Mouse (Mus musculus) forebrain, embryonic 13.5 days (tissue): Measurements from ENCODE around the gene Galntl6. TPM values are rescaled to one million over a fixed set of nuclear protein-coding genes. Genes with fewer than 3 reads are reported as not detected.

Experiments
- ATAC-seq: fragments of 200-750 bp; cut with Nextera tagmentation; 2 replicates; pipeline ENCODE4 v1.8.0; 2017
- H3K27ac ChIP-seq: fragments of 300-500 bp; sonication (generic); 2 replicates; pipeline ENCODE4 v1.5.1; 2015; ENCODE audit warnings: inconsistent platforms, mild to moderate bottlenecking, moderate library complexity
- H3K27me3 ChIP-seq: fragments of 300-500 bp; sonication (generic); 2 replicates; pipeline ENCODE4 v1.6.1; 2015; ENCODE audit warnings: mild to moderate bottlenecking, inconsistent platforms
- H3K36me3 ChIP-seq: fragments of 300-500 bp; sonication (generic); 2 replicates; pipeline ENCODE4 v1.6.1; 2015; ENCODE audit warnings: mild to moderate bottlenecking, inconsistent platforms; ENCODE audit not compliant: poor library complexity, severe bottlenecking
- H3K4me1 ChIP-seq: fragments of 300-500 bp; sonication (generic); 2 replicates; pipeline ENCODE4 v1.6.1; 2015; ENCODE audit warnings: inconsistent platforms
- H3K4me2 ChIP-seq: fragments of 300-500 bp; sonication (generic); 2 replicates; pipeline ENCODE4 v1.6.1; 2015; ENCODE audit warnings: inconsistent platforms, mild to moderate bottlenecking, moderate library complexity
- H3K4me3 ChIP-seq: fragments of 300-500 bp; sonication (generic); 2 replicates; pipeline ENCODE4 v1.5.1; 2015; ENCODE audit warnings: mild to moderate bottlenecking, inconsistent platforms
- H3K9ac ChIP-seq: fragments of 300-500 bp; sonication (generic); 2 replicates; pipeline ENCODE4 v1.6.1; 2015; ENCODE audit warnings: mild to moderate bottlenecking, inconsistent platforms
- H3K9me3 ChIP-seq: fragments of 300-500 bp; sonication (generic); replicated peaks from 2 replicates; pipeline ENCODE4 v1.6.1; 2016; ENCODE audit warnings: inconsistent platforms
- WGBS: fragments of 180-500 bp; shearing (Covaris S2); methylation state at CpG from one replicate; pipeline ENCODE4 v1.1.7; 2015; 5-methylcytosine and 5-hydroxymethylcytosine counted together
- polyA plus RNA-seq: library from polyadenylated mRNA; unstranded; fragments of >200 nt; fragmentation: Nextera tagmentation; extraction: Ambion mirVana; gene quantifications from 2 replicates; pipeline ENCODE4 v1.2.1, GENCODE M21; 2015

Galntl6 gene
- polyA plus RNA-seq, 1 experiment from 2014 or later: 2.5 TPM

- Histone ChIP-seq H3K9ac (no peak overlapping the region), H3K4me2 (no peak overlapping the region), H3K4me3 (no peak overlapping the region), H3K27ac (no peak overlapping the region), H3K4me1 (no peaks in the 10 kb centered on the region), H3K36me3 (no peaks in the 10 kb centered on the region), H3K9me3 (no peaks in the 10 kb centered on the region), H3K27me3 (no peaks in the 10 kb centered on the region)
- 64% methylated on average over 4 of the region's 4 CpGs for WGBS
- no peak for ATAC-seq
Measured at GRCm38 (mm10) chr8:57890159-57890558, 1022.3 kb downstream of the Galntl6 start.

GRCm38 (mm10) chr8:57888831-57889230, 1023.6 kb downstream of the Galntl6 start:
- H3K9me3 ChIP-seq: no peaks in the 10 kb centered on the region; the same call in 1 of the 2 replicates
- H3K4me3 ChIP-seq: no peak overlapping the region
- no peaks in the 10 kb centered on the region for H3K27me3 ChIP-seq
- no peak for ATAC-seq
- no peak overlapping the region for H3K27ac ChIP-seq
- no peak overlapping the region for H3K9ac ChIP-seq
- no peaks in the 10 kb centered on the region for H3K4me1 ChIP-seq
- no peak overlapping the region for H3K4me2 ChIP-seq
- H3K36me3 ChIP-seq: no peaks in the 10 kb centered on the region

GRCm38 (mm10) chr8:57879452-57879851, 1033.0 kb downstream of the Galntl6 start:
- Histone ChIP-seq H3K9ac (no peak overlapping the region), H3K27ac (no peak overlapping the region), H3K36me3 (no peaks in the 10 kb centered on the region), H3K9me3 (no peaks in the 10 kb centered on the region; the same call in 1 of the 2 replicates), H3K27me3 (no peaks in the 10 kb centered on the region), H3K4me2 (no peak overlapping the region), H3K4me1 (no peaks in the 10 kb centered on the region), H3K4me3 (no peak overlapping the region)
- WGBS: 54% methylated on average over 11 of the region's 11 CpGs
- peak; percentile 55 for ATAC-seq

- H3K4me1 ChIP-seq: no peaks in the 10 kb centered on the region
- H3K36me3 ChIP-seq: no peaks in the 10 kb centered on the region
- no peaks in the 10 kb centered on the region for H3K27me3 ChIP-seq
- H3K4me3 ChIP-seq: no peak overlapping the region
- no peak overlapping the region for H3K27ac ChIP-seq
- H3K9ac ChIP-seq: no peak overlapping the region
- H3K9me3 ChIP-seq: no peaks in the 10 kb centered on the region
- ATAC-seq: no peak
- H3K4me2 ChIP-seq: no peak overlapping the region
Measured at GRCm38 (mm10) chr8:57849074-57849473, 1063.4 kb downstream of the Galntl6 start.

GRCm38 (mm10) chr8:57843461-57843860, 1069.0 kb downstream of the Galntl6 start:
- Histone ChIP-seq H3K27ac (no peak overlapping the region), H3K27me3 (no peaks in the 10 kb centered on the region), H3K4me2 (no peak overlapping the region), H3K36me3 (no peaks in the 10 kb centered on the region), H3K4me3 (no peak overlapping the region), H3K9me3 (no peaks in the 10 kb centered on the region), H3K4me1 (no peaks in the 10 kb centered on the region), H3K9ac (no peak overlapping the region)
- ATAC-seq: no peak
- 62% methylated on average over 5 of the region's 5 CpGs for WGBS

- Histone ChIP-seq H3K27ac (no peak overlapping the region), H3K4me1 (no peaks in the 10 kb centered on the region), H3K4me2 (no peak overlapping the region), H3K36me3 (no peaks in the 10 kb centered on the region), H3K4me3 (no peak overlapping the region), H3K9ac (no peak overlapping the region), H3K27me3 (no peaks in the 10 kb centered on the region), H3K9me3 (no peaks in the 10 kb centered on the region)
- peak; percentile 83 for ATAC-seq
- WGBS: 65% methylated on average over 13 of the region's 13 CpGs
Measured at GRCm38 (mm10) chr8:57842462-57843391, 1069.7 kb downstream of the Galntl6 start.

- 77% methylated on average over 4 of the region's 4 CpGs for WGBS
- H3K4me3 ChIP-seq: no peak overlapping the region
- H3K4me1 ChIP-seq: peaks cover 10% of the 10 kb centered on the region
- no peak overlapping the region for H3K9ac ChIP-seq
- no peak overlapping the region for H3K4me2 ChIP-seq
- H3K9me3 ChIP-seq: no peaks in the 10 kb centered on the region
- H3K36me3 ChIP-seq: no peaks in the 10 kb centered on the region
- ATAC-seq: peak; percentile 48; the same call in 1 of the 2 replicates
- H3K27ac ChIP-seq: no peak overlapping the region
- no peaks in the 10 kb centered on the region for H3K27me3 ChIP-seq
Measured at GRCm38 (mm10) chr8:57841446-57841845, 1071.0 kb downstream of the Galntl6 start.

- peak overlapping the region; percentile 48 for H3K4me2 ChIP-seq
- WGBS: 38% methylated on average over 8 of the region's 8 CpGs
- H3K27ac ChIP-seq: no peak overlapping the region
- H3K36me3 ChIP-seq: no peaks in the 10 kb centered on the region
- no peak for ATAC-seq
- no peaks in the 10 kb centered on the region for H3K9me3 ChIP-seq
- no peak overlapping the region for H3K9ac ChIP-seq
- no peak overlapping the region for H3K4me3 ChIP-seq
- H3K4me1 ChIP-seq: peaks cover 17% of the 10 kb centered on the region
- no peaks in the 10 kb centered on the region for H3K27me3 ChIP-seq
Measured at GRCm38 (mm10) chr8:57837384-57837783, 1075.1 kb downstream of the Galntl6 start.

GRCm38 (mm10) chr8:57836981-57837380, 1075.5 kb downstream of the Galntl6 start:
- no peak for ATAC-seq
- Histone ChIP-seq H3K9me3 (no peaks in the 10 kb centered on the region), H3K36me3 (no peaks in the 10 kb centered on the region), H3K4me2 (peak overlapping the region; percentile 48), H3K27me3 (no peaks in the 10 kb centered on the region), H3K4me1 (peaks cover 17% of the 10 kb centered on the region), H3K27ac (no peak overlapping the region), H3K4me3 (0 out of 2 replicates have a peak overlapping the region, but pooled peaks have one; percentile 4), H3K9ac (no peak overlapping the region)
- WGBS: 47% methylated on average over 11 of the region's 11 CpGs

- H3K9me3 ChIP-seq: no peaks in the 10 kb centered on the region
- peak; percentile 71 for ATAC-seq
- no peak overlapping the region for H3K9ac ChIP-seq
- H3K36me3 ChIP-seq: no peaks in the 10 kb centered on the region
- H3K4me3 ChIP-seq: 0 out of 2 replicates have a peak overlapping the region, but pooled peaks have one; percentile 4
- WGBS: 9% methylated on average over 15 of the region's 15 CpGs
- H3K4me1 ChIP-seq: peaks cover 17% of the 10 kb centered on the region
- no peaks in the 10 kb centered on the region for H3K27me3 ChIP-seq
- H3K4me2 ChIP-seq: peak overlapping the region; percentile 48
- H3K27ac ChIP-seq: no peak overlapping the region
Measured at GRCm38 (mm10) chr8:57836201-57836883, 1076.1 kb downstream of the Galntl6 start.

GRCm38 (mm10) chr8:57823151-57823550, 1089.3 kb downstream of the Galntl6 start:
- H3K4me3 ChIP-seq: no peak overlapping the region
- ATAC-seq: no peak
- H3K4me2 ChIP-seq: no peak overlapping the region
- H3K27me3 ChIP-seq: no peaks in the 10 kb centered on the region
- no peaks in the 10 kb centered on the region for H3K36me3 ChIP-seq
- no peaks in the 10 kb centered on the region for H3K9me3 ChIP-seq
- H3K9ac ChIP-seq: no peak overlapping the region
- no peak overlapping the region for H3K27ac ChIP-seq
- H3K4me1 ChIP-seq: no peaks in the 10 kb centered on the region
- WGBS: 78% methylated on average over 7 of the region's 7 CpGs

- no peak overlapping the region for H3K27ac ChIP-seq
- H3K9me3 ChIP-seq: no peaks in the 10 kb centered on the region
- no peaks in the 10 kb centered on the region for H3K4me1 ChIP-seq
- no peak overlapping the region for H3K9ac ChIP-seq
- no peak overlapping the region for H3K4me3 ChIP-seq
- H3K36me3 ChIP-seq: no peaks in the 10 kb centered on the region
- H3K4me2 ChIP-seq: no peak overlapping the region
- 73% methylated on average over 7 of the region's 7 CpGs for WGBS
- no peaks in the 10 kb centered on the region for H3K27me3 ChIP-seq
- ATAC-seq: no peak
Measured at GRCm38 (mm10) chr8:57816034-57816433, 1096.4 kb downstream of the Galntl6 start.
